Mouse (Mus musculus) CH12.LX (cell line): ENCODE measurements around the gene Gpx4.

Source experiments
- CHD2 ChIP-seq: IDR thresholded peaks from 2 replicates; pipeline ENCODE4 v1.6.1; 2011; ENCODE audit warnings: low read length, improper control_type of control experiment
- KAT2A ChIP-seq: IDR thresholded peaks from 2 replicates; pipeline ENCODE4 v1.6.1; 2012; ENCODE audit warnings: low read length, improper control_type of control experiment, inconsistent platforms; ENCODE audit not compliant: insufficient replicate concordance

DNA sequence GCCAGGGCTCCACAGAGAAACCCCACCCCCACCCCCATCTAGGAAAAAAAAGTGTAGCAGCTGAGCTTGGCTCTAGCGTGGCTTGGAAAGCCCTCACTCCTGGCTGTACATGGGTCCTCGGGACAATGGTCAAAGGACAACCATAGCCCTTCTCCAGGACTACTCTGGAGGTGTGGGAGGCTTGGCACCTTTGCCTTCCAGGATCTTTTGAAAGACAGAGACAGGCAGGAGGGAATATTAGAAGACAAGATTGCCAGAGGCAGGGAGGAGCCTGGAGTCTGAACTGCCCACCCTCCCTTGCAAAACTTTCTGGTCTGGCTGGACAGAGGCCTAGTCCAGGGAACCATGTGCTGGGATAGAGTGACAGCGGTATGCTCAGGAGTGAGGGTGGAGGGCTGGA, 47.7 kb downstream of the Gpx4 start:
- TF ChIP-seq KAT2A, result no peak
- TF ChIP-seq CHD2, result no peak
